Mouse (Mus musculus): ENCODE measurements around the gene Ankrd40. TPM values are rescaled to one million over a fixed set of nuclear protein-coding genes. Genes with fewer than 3 reads are reported as not detected.

Ankrd40 gene
- polyA plus RNA-seq, 1 experiment from 2014 or later, result 36.2 TPM

DNA sequence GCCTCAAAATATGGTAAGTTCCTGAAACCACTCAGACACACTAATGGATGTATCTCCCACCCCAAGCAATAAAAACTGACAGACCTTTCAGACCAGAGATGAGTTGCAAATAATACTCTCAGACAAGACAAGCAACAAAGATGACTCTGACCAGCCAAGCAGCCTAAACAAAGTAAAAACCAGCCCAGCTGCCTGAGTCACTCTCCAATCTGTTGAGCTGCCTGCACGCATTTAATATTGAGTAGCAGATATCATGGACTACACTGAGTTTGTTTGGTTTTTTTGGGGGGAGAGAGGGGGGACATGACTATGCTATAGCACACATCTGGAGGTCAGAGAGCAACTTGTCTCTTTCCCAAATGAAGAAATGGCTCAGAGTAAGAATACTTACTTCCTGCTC is 12.5 kb upstream of the Ankrd40 start:
- Histone ChIP-seq H3K9me3 (no peaks in the 10 kb centered on the region), H3K4me1 (peaks cover 33% of the 10 kb centered on the region), H3K27me3 (replicated peaks) (no peaks in the 10 kb centered on the region), H3K27ac (no peak overlapping the region), H3K9ac (no peak overlapping the region), H3K4me3 (no peak overlapping the region), H3K36me3 (no peaks in the 10 kb centered on the region; the same call in 1 of the 2 replicates), H3K4me2 (replicated peaks) (no peak overlapping the region)
- ATAC-seq (ENCODE audit: low FRiP score, low read depth), result no peak
- 87% methylated on average over 1 of the region's 1 CpGs for WGBS

DNA sequence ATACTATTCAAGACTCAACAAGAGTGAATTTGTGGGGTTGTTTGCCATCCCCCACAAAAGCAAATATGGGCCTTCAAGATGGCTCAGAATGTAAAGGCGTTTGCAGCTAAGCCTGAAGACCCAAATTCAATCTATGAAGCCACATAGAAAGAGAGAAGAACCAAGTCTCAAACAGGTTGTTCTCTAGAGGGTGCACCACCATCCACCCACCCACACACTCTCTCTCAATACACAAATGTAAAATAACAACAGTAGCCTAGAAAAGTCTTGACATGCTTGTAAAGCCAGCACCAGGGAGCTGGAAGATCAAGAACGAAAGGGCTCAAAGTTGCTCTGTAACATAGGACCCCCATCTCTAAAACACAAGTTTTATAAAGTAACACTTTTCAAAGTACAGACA is 11.3 kb upstream of the Ankrd40 start:
- H3K9ac ChIP-seq, result no peak overlapping the region
- no peak overlapping the region for H3K27ac ChIP-seq
- no peaks in the 10 kb centered on the region for H3K27me3 ChIP-seq (replicated peaks)
- no peaks in the 10 kb centered on the region for H3K9me3 ChIP-seq
- peaks cover 35% of the 10 kb centered on the region for H3K4me1 ChIP-seq
- H3K4me3 ChIP-seq, result no peak overlapping the region
- no peaks in the 10 kb centered on the region; the same call in 1 of the 2 replicates for H3K36me3 ChIP-seq
- no peak overlapping the region for H3K4me2 ChIP-seq (replicated peaks)
- no peak for ATAC-seq (ENCODE audit: low FRiP score, low read depth)
- 97% methylated on average over 2 of the region's 2 CpGs for WGBS

DNA sequence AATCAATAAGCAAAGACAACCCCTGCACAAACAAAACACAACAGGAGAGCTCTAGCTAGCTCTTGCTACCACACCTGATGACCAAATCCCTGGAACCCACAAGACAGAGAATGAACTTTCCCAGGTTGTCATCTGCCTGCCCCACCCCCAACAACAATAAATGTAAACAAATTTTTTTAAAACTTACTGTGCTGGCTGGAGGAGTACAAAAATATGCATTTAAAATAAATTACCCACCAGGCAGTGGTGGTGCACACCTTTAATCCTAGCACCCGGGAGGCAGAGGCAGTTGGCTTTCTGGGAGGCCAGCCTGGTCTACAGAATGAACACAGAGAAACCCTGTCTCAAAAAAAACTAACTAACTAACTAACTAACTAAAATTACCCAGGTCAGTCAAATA is 10.8 kb upstream of the Ankrd40 start:
- no peaks in the 10 kb centered on the region for H3K27me3 ChIP-seq (replicated peaks)
- H3K4me2 ChIP-seq (replicated peaks), result no peak overlapping the region; the same call in 1 of the 2 replicates
- WGBS, result 81% methylated on average over 1 of the region's 1 CpGs
- no peaks in the 10 kb centered on the region; the same call in 1 of the 2 replicates for H3K36me3 ChIP-seq
- ATAC-seq (ENCODE audit: low FRiP score, low read depth), result no peak
- H3K27ac ChIP-seq, result no peak overlapping the region
- H3K9me3 ChIP-seq, result no peaks in the 10 kb centered on the region
- no peak overlapping the region for H3K4me3 ChIP-seq
- H3K4me1 ChIP-seq, result peaks cover 35% of the 10 kb centered on the region
- H3K9ac ChIP-seq, result no peak overlapping the region

DNA sequence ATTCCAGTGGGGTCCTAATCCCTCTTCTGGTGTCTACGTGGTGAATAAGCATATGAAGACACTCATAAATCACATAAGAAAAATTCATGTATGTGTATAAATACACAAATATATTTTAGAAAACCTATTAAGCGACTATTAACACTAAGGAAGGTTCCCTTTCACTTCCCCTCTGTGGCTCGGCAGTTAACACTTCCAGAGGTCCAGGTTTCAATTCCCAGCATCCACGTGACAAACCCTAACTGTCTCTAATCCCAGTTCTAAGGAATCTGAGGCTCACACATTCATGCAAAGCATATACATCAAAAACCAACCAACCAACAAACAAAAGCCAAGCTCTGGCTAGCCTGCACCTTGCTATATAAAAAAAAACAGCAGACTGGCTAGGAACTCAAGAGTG is 10.3 kb upstream of the Ankrd40 start:
- 69% methylated on average over 4 of the region's 4 CpGs for WGBS
- Histone ChIP-seq H3K9me3 (no peaks in the 10 kb centered on the region), H3K4me3 (no peak overlapping the region), H3K27me3 (replicated peaks) (no peaks in the 10 kb centered on the region), H3K4me2 (replicated peaks) (no peak overlapping the region), H3K9ac (no peak overlapping the region), H3K36me3 (no peaks in the 10 kb centered on the region; the same call in 1 of the 2 replicates), H3K27ac (no peak overlapping the region), H3K4me1 (peaks cover 35% of the 10 kb centered on the region)
- ATAC-seq (ENCODE audit: low FRiP score, low read depth), result no peak

DNA sequence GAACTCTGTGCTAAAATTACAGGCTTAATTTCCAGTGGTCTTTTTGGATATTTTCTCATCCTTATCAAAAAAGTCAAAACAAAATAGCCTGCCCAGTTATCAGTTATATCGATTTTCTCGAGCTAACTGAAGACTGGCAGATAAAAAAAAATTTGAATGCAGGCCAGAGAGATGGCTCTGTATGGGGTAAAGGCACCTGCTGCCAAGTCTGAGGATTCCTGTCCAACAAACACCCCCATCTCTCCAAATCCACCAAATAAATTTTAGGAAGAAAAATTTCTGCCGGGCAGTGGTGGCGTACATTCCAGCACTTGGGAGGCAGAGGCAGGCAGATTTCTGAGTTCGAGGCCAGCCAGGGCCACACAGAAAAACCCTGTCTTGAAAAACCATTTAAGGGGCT is 9.7 kb upstream of the Ankrd40 start:
- no peak overlapping the region for H3K9ac ChIP-seq
- H3K4me3 ChIP-seq, result no peak overlapping the region
- no peaks in the 10 kb centered on the region; the same call in 1 of the 2 replicates for H3K36me3 ChIP-seq
- WGBS, result 88% methylated on average over 5 of the region's 5 CpGs
- no peak for ATAC-seq (ENCODE audit: low FRiP score, low read depth)
- no peak overlapping the region for H3K4me2 ChIP-seq (replicated peaks)
- no peaks in the 10 kb centered on the region for H3K9me3 ChIP-seq
- no peaks in the 10 kb centered on the region for H3K27me3 ChIP-seq (replicated peaks)
- H3K27ac ChIP-seq, result no peak overlapping the region
- H3K4me1 ChIP-seq, result peaks cover 30% of the 10 kb centered on the region

DNA sequence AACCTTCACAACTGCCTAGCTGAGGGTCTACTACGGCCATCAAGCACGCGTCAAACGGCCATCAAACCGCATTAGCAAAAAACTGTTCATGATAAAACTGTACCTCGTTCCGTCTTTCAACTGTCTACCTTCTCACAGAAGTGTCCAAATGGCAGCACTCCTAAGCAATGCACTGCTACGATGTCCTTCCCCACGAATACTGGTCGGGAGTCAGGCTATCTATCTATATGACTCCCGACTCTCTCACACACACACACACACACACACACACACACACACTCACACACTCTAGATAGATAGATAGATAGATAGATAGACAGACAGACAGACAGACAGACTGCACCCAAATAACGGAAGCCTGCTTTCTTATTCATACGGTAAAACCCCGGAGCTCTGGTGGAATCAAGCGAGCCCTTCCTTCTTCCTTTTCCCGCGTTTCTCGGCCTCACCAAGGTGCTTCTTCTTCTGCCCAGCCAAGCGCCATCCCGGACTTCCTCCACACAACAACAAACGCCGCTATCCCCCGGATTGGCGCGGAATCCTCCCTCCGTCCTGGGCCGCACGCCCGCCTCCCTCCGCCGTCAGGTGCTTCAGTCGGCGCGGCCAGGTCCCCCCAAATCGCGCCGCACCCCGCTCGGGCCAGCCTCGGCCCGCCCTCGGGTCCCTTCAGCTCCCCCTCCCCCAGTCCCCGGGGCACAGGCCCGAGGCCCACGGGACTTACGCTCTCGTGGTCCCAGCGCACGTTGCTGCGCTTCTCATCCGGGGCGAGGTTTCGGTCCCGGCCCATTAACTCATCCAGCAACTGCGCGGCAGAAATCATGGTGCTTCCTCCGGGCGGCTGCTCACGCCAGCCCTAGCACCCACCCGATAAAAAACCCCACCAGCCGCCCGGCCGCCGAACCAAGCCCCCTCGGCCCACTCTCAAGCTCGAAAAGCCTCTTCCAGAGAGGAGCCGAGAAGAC is 6.6 kb upstream of the Ankrd40 start:
- Histone ChIP-seq H3K9me3 (no peaks in the 10 kb centered on the region), H3K4me3 (peak overlapping the region; percentile 98), H3K27me3 (replicated peaks) (no peaks in the 10 kb centered on the region), H3K4me1 (peaks cover 22% of the 10 kb centered on the region), H3K9ac (peak overlapping the region; percentile 99), H3K27ac (peak overlapping the region; percentile 96), H3K4me2 (replicated peaks) (peak overlapping the region; percentile 88), H3K36me3 (no peaks in the 10 kb centered on the region)
- under 1% methylated on average over 67 of the region's 67 CpGs for WGBS
- ATAC-seq (ENCODE audit: low FRiP score, low read depth), result peak; percentile 75

DNA sequence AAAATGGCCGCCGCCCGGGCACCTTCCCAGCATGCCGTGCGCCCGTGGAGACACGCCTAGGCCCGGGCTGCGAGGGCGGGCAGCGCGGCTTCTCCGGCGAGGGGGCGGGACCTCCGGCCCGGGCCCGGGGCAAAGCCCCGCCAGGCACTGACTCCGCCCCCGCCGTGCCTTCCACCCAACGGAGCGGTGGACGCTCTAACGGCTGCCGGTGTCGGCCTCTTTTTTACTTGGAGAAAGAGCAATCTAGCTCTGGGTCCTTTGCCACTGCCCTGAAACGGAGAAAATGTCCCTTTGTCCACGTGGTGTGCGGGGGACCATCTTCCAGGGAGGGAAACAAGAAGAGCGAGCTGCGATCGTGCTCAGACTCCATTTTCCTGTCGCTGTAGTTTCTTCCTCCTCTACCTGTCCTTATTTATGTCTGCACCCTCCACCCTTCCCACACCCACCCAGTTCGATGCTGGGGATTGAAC is 5.8 kb upstream of the Ankrd40 start, which contains the start of gene Luc7l3:
Luc7l3 (minus strand) TSS at position 58 of the 470 bp plus-strand sequence.
- Histone ChIP-seq H3K4me3 (peak within 1 kb of the TSS; percentile 98), H3K4me1 (peaks cover 19% of the 10 kb centered on the region), H3K36me3 (no peaks in the 10 kb centered on the region), H3K4me2 (replicated peaks) (peak within 1 kb of the TSS; percentile 88), H3K9ac (peak within 1 kb of the TSS; percentile 99), H3K27ac (peak within 1 kb of the TSS; percentile 96), H3K9me3 (no peaks in the 10 kb centered on the region), H3K27me3 (replicated peaks) (no peaks in the 10 kb centered on the region)
- peak; percentile 92 for ATAC-seq (ENCODE audit: low FRiP score, low read depth)
- under 1% methylated on average over 36 of the region's 36 CpGs for WGBS

DNA sequence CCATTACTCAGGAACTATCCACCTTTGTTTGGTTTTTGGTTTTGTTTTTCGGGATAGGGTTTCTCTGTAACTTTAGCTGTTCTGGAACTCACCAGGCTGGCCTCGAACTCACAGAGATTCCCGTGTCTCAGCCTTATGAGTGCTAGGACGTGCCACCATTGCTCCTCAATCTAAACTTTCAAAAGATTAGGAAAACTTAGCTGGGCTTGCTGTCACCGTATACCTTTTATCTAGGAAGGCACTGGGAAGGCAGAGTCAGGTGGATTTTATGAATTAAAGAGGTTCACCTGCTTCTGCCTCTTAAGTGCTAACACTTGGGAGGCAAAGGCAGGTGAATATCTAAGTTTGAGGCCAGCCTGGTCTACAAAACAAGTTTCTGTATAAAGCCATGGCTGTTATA is 5.2 kb upstream of the Ankrd40 start:
- H3K4me3 ChIP-seq, result peak overlapping the region; percentile 98
- H3K4me2 ChIP-seq (replicated peaks), result peak overlapping the region; percentile 88
- no peak for ATAC-seq (ENCODE audit: low FRiP score, low read depth)
- WGBS, result 45% methylated on average over 5 of the region's 5 CpGs
- H3K36me3 ChIP-seq, result no peaks in the 10 kb centered on the region
- H3K9me3 ChIP-seq, result no peaks in the 10 kb centered on the region
- peak overlapping the region; percentile 96; the same call in 1 of the 2 replicates for H3K27ac ChIP-seq
- peak overlapping the region; percentile 99; the same call in 1 of the 2 replicates for H3K9ac ChIP-seq
- H3K4me1 ChIP-seq, result peaks cover 18% of the 10 kb centered on the region
- H3K27me3 ChIP-seq (replicated peaks), result no peaks in the 10 kb centered on the region

DNA sequence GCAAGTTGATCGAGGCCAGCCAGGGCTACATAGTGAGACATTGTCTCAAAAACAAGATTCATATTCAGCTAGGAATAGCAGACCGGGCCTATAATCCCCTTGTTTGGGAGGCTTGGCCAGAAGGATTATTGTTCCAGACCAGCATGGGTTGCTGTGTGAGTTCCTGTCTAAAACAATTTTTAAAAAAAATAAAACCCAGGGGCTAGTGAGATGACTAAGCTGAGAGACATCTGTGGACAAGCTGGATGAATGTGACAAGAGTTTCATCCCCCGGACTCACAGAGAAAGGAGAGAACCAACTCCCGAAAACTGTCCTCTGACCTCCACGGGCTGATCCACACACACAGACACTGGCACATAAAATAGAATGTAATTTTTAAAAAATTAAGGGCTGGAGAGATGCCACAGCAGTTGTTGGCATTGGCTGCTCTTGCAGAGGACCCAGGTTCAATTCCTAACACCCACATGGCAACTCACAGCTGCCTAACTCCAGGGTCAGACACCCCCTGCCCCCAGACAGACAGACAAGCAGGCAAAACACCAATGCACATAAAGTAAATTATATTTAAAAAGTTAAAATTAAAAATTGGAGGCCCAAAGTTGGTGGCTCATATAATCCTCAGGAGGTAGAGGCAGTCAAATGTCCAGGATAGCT is 4.4 kb upstream of the Ankrd40 start:
- 80% methylated on average over 5 of the region's 5 CpGs for WGBS
- ATAC-seq (ENCODE audit: low FRiP score, low read depth), result no peak
- H3K27me3 ChIP-seq (replicated peaks), result no peaks in the 10 kb centered on the region
- no peak overlapping the region for H3K4me2 ChIP-seq (replicated peaks)
- peaks cover 18% of the 10 kb centered on the region for H3K4me1 ChIP-seq
- no peak overlapping the region for H3K4me3 ChIP-seq
- no peaks in the 10 kb centered on the region for H3K36me3 ChIP-seq
- no peak overlapping the region for H3K9ac ChIP-seq
- no peaks in the 10 kb centered on the region for H3K9me3 ChIP-seq
- no peak overlapping the region for H3K27ac ChIP-seq

DNA sequence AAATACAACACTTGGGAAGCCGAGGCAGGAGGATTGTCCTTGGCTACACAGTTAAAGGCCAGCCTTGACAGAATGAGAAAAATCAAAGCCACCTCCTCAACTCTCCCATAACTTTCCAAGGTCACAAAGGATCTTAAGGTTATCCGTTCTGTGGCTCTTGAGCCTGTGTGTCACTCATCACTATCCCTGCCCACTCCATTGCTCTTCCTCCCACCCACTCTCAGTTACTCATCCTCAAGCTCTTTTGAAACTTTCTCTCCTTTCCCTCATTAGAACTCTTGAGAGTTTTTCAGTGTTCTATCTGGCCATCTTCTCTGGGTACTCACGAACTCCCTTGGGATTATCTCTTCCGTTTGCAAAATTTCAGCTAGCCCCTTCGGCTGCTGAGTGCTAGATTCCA is 3.2 kb upstream of the Ankrd40 start:
- no peaks in the 10 kb centered on the region for H3K27me3 ChIP-seq (replicated peaks)
- WGBS, result 93% methylated on average over 5 of the region's 5 CpGs
- no peak overlapping the region for H3K9ac ChIP-seq
- H3K36me3 ChIP-seq, result no peaks in the 10 kb centered on the region
- no peak overlapping the region for H3K4me3 ChIP-seq
- peaks cover 23% of the 10 kb centered on the region for H3K4me1 ChIP-seq
- ATAC-seq (ENCODE audit: low FRiP score, low read depth), result no peak
- no peaks in the 10 kb centered on the region for H3K9me3 ChIP-seq
- no peak overlapping the region for H3K27ac ChIP-seq
- H3K4me2 ChIP-seq (replicated peaks), result no peak overlapping the region

DNA sequence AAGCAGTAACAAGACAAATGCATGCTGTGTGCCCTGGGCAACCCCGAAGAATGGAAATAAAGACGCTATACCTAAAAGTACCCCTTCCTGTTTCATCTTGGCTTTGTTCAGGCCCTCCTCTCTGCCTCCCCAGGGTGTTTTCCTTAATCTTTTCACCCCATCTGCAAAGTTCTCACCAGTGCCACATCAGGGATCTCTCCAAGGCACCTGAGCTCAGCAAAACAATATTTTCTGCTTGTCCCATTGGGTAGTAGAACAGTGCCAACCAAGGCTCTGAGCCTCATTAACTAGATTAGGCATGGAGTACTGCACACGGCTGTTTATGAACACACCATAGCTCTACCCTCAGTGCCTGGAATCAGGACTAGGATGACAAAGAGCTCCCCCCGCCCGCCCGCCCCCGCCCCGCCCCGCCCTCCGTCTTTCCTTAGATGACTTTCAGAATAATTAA is 815 bp upstream of the Ankrd40 start:
- Histone ChIP-seq H3K27ac (peak overlapping the region; percentile 98), H3K4me1 (peaks cover 21% of the 10 kb centered on the region), H3K27me3 (replicated peaks) (no peaks in the 10 kb centered on the region), H3K9me3 (no peaks in the 10 kb centered on the region), H3K4me2 (replicated peaks) (peak overlapping the region; percentile 75), H3K4me3 (peak overlapping the region; percentile 11; the same call in 1 of the 2 replicates), H3K9ac (peak overlapping the region; percentile 93), H3K36me3 (no peaks in the 10 kb centered on the region)
- peak; percentile 88 for ATAC-seq (ENCODE audit: low FRiP score, low read depth)
- WGBS, result 4% methylated on average over 10 of the region's 10 CpGs

DNA sequence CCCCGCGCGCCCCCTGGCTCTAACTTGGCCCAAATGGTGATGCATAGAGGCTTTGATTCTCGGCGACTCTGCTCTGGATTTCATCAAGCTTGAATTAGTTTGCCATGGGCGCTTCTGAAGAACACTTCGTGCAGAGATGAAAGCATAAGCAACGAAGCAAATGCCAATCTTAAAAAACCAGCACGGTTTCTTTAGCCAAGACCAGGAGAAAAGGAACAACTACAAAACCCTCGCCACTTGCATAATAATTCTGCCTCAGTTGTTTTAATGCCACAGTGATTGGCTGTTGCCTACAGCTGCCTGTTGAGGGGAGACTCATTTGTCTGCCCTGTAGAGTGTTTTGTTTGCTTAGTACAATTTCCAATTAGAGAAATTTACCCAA is 834 bp downstream of the Ankrd40 start:
- H3K9me3 ChIP-seq, result no peaks in the 10 kb centered on the region

More for the DNA sequence above, 834 bp downstream of the Ankrd40 start:
- peak overlapping the region; percentile 98 for H3K27ac ChIP-seq
- H3K36me3 ChIP-seq, result no peaks in the 10 kb centered on the region
- H3K4me3 ChIP-seq, result peak overlapping the region; percentile 75
- H3K4me2 ChIP-seq (replicated peaks), result peak overlapping the region; percentile 75
- no peaks in the 10 kb centered on the region for H3K27me3 ChIP-seq (replicated peaks)
- WGBS, result 2% methylated on average over 10 of the region's 10 CpGs
- peak overlapping the region; percentile 93 for H3K9ac ChIP-seq
- H3K4me1 ChIP-seq, result peaks cover 21% of the 10 kb centered on the region
- ATAC-seq (ENCODE audit: low FRiP score, low read depth), result no peak

All from neural tube, embryonic 12.5 days (tissue).